Mouse (Mus musculus) T-helper 17 cell (primary cell): ENCODE measurements around the gene Smim5.
"Not testable (repeated sequence)": the region's sequence is repeated elsewhere in the genome, so short reads cannot be mapped to it uniquely, and the experiment has no call there.

Experiments
- in situ Hi-C, 2 experiments: fragments of 300-600 bp; cut with MboI, MseI; formaldehyde crosslinking; loops; 1 replicate in 1 of 2; 2 replicates in 1 of 2; pipeline ENCODE4 v1.15.1; 2025; ENCODE audit warnings: high pct_unique_total_duplicates in 2 of 2

The Smim5 gene

DNA sequence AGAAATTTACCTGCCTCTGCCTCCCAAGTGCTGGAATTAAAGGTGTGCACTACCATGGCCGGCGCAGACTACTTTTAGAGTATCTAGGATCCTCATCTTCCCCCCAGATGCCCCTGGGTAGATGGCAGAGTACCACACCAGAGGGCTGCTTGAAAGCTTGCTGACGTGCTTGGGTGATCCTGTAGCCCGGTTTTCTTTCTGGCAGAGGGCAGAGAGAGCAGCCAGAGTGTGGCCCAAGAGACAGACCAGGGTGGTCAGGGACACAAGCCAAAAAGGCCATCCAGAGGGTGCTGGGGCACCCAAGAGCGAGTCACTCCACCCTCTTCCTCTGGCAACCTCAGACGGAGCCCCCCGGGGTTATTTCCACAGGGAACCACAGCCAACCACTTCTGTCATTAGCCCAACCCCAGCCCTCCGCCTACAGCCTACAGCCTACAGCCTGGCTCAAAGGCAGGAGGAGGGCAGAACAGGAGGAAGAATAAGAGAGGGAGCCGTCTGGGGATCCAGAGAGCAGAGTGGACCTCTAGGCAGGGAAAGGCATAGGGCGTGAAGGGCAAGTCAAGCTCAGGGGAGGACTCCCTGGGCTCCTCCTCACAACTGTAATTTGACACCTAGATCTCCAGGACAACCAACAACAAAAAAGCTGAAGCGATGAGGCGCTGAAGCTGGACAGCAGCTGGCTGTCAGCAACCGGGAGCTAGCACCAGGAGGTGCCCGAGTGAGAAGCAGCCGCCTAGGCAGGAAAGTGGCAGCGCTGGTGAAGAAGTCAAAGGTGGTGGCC lies at the start of gene Smim5:
Smim5 (plus strand) TSS at position 481 of the 781 bp plus-strand sequence.
- in situ Hi-C loops = loop anchor here in 1 of 2 experiments (10.0 kb wide), 1 partner anchor 555 kb away; no protein-coding TSS in a partner anchor

DNA sequence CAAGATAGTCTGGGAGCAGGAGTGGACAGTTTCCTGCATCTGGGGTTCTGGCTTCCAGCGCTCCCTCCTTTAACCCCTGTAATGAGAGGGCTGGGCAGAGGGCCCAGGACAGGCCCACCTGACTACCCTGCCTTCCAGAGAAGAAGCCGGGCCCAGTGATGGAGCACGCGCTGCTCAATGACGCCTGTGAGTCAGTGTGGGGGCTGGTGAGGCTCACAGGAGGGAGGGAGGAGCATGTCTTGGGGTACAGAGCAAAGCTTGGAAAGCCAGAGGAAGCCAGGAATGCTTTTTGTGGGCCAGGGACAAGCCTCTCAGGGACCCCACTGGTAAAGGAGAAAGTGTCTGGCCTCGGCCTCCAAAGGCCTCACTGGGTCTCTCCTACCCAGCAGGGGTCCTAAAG lies 45.1 kb upstream of the Smim5 start:
- in situ Hi-C loops = loop anchor here in 1 of 2 experiments (5.0 kb wide), 1 partner anchor 67 kb away; no protein-coding TSS in a partner anchor

DNA sequence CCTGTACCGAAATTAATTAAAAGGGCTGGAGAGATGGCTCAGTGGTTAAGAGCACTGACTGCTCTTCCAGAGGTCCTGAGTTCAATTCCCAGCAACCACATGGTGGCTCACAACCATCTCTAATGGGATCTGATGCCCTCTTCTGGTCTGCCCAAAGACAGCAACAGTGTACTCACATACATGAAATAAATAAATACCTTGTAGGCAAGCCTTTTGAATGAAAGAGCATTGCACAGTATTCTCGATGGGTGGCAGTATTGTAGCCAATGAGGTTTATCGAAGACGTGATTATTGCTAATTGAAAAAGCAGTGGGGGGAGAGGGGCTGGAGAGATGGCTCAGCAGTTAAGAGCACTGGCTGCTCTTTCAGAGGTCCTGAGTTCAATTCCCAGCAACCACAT lies 42.6 kb upstream of the Smim5 start:
- in situ Hi-C loops = not testable (repeated sequence)

DNA sequence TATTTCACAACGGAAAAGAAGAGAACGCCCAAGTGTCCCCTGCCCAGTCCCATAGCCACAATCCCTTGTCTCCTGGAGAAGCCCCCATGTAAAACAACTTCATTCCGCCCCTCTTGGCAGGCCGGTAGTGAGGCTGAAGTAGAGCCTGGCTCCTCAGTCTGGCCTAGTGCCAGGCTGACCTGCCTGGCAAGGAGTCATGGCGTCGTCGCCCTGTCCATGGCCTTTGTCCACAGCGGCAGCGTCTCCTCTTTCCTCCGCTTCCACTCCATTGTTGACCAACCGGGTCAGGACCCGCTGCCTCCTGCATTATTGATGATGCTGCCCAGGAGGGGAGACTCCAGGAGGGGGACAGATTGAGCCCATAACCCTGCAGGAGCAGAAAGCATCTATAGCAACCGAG lies 41.8 kb upstream of the Smim5 start:
- in situ Hi-C loops = no loop called here

DNA sequence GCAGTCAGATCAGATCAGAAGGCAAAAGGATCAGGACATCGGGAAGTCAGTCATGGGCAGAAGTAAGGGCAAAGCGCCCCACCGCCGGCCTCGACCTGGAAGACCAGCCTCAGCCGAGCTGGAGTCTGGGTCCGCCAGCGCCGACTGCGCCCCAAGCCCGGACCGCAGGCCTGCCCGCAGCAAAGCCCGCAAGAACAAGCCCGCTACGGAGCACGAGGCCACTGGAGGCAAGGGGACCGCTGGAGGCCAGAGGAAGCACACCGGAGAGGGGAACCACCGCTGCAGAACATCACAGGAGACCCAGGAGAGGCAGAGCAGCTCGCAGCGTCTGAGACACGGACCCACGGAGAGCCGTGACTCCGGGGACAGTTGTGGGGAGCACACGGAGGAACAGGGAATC lies 41.4 kb upstream of the Smim5 start, which contains the start of gene Myo15b:
Myo15b (plus strand) TSS at position 53 of the 400 bp plus-strand sequence.
- in situ Hi-C loops = no loop called here

DNA sequence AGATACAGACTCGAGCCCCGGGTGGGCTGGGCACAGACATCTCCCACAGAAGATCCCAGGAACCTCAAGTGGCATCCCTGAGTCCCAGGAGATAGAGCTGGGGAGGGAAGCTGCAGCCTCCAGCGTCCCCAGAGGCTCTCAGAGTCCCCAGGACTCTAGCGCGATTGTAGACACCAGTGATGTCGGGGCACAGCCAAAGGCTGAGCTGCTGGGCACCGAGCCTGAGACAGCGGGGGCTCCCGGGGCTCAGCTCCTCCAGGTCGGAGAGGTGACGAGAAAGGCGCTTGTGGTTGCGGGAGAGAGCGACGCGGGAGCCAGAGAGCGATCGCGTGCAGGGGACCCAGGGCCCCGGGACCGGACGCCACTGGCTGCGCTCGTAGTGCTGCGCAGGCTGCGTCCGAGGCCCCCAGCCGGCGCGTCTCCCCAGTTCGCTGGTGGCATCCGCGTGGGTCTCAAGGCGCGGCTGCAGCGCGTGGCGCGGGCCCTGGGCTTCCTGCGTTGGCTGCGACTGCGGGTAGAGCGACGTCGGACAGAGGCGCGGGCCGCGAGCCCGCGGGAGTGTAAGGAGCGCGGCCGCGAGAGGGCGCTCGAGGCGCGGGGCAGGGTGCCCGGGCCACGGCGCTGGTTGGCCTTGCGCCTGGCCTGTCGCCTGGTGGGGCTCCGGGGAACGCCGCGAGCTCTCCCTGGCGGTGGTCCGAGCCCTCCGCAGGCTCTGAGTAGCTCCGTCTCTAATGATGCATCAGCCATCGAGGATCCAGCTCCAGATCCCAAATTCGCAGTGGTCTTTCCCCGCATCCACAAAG lies 40.4 kb upstream of the Smim5 start:
- in situ Hi-C loops = no loop called here

DNA sequence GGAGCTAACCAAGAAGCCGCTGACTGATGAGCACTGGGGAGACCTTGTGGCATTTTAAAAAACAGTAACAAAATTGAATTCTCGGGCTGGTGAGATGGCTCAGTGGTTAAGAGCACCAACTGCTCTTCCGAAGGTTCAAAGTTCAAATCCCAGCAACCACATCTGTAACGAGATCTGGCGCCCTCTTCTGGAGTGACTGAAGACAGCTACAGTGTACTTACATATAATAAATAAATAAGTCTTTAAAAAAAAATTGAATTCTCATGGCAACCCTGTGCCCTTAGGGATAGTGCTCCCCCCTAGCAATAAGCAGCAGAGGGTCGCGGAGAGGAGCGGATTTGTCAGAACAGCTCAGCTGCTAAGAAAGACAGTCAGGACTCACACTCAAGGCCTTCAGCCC lies 35.9 kb upstream of the Smim5 start:
- in situ Hi-C loops = no loop called here

DNA sequence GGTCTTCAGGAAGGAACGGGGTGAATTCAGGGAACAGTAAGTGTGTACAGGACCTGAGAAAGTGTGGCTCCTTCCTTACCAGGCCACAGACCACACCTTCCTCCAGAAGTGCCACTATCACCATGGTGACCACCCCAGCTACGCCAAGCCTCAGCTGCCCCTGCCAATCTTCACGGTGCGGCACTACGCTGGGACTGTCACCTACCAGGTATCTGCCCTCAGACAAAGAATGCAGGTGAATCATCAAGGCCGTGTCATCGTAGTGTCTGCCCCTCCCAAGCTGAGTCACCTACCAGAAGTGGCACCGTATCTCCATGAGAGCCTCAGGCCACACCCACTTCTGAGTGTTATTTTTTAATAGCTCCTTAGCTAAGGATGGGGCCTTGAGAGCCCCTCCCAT lies 30.4 kb upstream of the Smim5 start:
- in situ Hi-C loops = no loop called here

DNA sequence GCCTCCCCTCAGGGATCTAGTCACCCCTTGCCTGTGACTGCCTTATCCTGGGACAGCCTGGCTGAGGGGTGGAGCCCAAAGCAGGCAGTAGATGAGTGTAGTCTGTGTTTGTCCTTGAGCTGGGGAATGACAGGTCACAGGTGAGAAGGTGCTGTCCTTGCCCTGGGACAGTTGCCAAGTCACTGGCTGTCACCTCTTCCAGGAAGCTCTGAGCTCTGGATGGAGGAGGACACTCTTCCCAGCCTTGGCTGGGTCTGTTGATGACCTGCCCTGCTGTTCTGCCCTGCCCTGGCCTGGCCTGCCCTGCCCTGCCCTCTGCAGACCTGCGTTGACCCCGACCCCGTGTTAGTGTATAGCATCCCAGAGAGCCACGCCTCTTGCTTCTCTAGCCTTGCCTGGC lies 27.3 kb upstream of the Smim5 start:
- in situ Hi-C loops = no loop called here

DNA sequence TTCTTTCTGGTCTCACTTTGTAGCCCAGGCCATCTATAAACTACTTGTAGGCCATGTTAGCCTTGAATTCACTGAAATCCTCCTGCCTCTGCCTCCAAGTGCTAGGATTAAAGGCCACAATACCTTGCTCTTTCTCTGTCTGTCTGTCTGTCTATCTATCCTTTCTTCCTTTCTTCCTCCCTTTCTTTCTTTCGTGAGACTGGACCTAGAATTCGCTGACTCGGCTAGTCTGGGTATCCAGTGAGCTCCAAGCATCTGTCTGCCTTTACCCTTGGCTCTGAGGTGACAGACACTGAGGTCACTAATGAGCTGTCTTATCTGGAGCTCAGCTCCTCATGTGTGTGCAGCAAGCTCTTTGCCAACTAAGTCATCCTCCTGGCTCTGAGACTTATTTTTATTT lies 23.8 kb upstream of the Smim5 start:
- in situ Hi-C loops = loop anchor here in 1 of 2 experiments (5.0 kb wide), 1 partner anchor 154 kb away; no protein-coding TSS in a partner anchor

DNA sequence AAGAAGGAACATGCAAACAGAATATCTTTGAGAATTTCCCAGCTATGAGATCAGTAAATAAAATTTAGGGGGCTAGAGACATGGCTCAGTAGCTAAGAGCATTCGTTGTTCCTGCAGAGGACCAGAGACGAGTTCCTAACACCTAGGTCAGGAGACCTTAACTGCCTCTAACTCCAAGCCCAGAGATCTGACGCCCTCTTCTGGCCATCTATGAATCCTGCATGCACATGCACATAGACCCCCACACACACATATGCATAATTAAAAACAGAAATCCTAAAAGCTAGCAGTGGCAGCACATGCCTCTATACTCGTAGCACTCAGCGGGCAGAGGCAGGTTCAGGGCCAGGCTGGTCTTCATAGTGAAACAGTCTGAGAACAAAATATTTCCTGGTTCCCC lies 23.3 kb upstream of the Smim5 start:
- in situ Hi-C loops = loop anchor here in 1 of 2 experiments (5.0 kb wide), 1 partner anchor 154 kb away; no protein-coding TSS in a partner anchor

DNA sequence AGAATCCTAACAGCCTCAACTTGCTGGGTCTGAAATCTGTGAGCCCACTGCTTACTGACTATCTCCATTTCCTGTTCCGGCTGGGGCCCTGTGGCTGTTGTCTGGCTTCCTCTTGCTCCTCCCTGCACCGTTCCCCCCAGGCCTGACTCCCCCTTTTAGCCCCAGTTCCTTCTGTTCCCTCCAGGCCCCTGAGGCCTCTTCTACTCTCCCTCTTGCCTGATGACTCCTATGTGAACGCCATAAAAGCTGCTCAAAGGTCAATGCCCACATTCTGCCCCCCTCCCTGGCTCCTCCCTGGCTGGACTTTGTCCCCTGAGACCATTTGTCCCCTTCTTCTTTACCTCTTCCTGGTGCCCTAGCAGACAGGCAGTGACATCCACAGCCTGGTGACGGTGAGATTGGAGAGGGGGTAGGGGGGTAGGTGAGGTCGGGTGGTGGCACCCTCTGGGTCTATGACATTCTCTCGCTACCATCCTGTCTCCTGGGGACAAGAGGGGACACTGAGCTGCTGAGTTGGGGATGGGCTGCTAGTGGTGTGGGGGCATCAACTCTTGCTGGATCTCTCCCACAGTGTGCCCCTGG lies 22.5 kb upstream of the Smim5 start:
- in situ Hi-C loops = loop anchor here in 1 of 2 experiments (5.0 kb wide), 1 partner anchor 155 kb away; no protein-coding TSS in a partner anchor

DNA sequence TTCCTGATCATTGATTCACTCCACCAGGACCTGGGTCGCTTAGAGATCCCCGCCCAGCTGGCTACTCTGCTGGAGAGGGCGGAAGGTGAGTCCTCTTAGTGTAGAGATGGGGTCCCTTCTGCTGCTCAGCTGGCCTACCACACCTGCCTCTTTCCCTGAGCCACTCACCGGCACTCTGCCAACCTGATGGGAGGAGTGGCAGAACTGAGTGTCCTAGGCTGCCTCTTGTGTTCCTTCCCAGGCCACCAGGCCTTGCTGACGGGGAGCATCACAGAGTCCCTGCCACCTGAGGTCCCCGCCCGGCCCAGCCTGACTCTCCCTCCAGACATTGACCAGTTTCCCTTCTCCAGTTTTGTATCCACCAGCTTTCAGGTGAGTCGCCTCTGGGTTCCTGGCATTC lies 21.7 kb upstream of the Smim5 start:
- in situ Hi-C loops = loop anchor here in 1 of 2 experiments (5.0 kb wide), 1 partner anchor 156 kb away; no protein-coding TSS in a partner anchor

DNA sequence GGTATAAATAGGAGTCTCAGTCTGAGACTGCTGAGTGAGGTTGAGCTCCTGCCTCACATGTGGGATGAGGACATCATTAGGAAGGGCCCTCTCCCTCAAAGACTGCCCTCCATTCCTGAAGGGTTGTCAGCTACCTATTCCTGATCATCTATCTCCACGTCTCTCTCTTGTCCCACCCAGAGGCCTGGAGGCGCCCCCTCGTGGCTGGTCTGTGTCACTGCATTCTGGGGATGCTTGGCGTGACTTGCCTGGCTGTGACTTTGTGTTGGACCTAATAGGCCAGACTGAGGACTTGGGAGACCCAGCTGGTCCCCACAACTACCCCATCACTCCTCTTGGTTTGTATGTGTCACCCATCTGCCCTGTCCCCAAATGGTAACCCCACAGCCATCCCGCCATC lies 18.8 kb upstream of the Smim5 start:
- in situ Hi-C loops = no loop called here

DNA sequence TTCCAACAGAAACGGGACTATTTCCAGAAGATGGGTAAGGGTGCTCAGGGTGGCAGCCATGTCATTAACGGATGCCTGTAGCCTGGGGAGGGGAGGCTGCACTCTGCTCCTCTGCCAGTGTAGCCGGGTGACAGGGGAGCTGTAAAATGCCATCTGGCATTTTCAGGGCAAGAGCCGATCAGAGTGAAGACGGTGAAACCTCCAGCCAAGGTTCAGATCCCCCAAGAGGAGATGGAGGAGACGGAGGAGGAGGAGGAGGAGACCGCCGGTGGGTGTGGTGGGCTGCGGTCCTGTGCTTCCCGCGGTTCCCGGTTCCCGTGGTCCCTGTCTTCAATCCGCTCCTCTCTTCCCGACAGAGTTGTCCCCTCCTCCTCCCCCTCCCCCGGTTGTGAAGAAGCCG lies 16.5 kb upstream of the Smim5 start:
- in situ Hi-C loops = no loop called here

DNA sequence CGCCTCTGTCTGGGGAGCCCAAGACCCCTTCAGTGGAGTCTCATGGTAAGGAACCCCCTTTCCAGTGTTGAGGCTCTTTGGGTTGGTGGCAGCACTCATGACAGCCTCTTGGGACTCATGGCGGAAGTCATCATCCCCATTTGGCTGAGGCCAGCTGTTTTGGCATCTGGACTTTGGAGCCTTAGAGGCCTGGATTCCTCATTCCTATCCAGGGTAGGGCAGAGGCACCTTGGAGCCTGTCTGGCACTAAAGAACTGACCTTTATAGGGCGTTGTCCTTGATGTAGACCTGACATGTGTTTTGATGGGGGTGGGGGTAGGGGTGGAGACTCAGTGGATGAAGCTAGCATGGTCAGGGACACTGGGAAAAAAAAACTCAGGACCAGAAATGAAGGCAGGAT lies 15.4 kb upstream of the Smim5 start:
- in situ Hi-C loops = no loop called here

DNA sequence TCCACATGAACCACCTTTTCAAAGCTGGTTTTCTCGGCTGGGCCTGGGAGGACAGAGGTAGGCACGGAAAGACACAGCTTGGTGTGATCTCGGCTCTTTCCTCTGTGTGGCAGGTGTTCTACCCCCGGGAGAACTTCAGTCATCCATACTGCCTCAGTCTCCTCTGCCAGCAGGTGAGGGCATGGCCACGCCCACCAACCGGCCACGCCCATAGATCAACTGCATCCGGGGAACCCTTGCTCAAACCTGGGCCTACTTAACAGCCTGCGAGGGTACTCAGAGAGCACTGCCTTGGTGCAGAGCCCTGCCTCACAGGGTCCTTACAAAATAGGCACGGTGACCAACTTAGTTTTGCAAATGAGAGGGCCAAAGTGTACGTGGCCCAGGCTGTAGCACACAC lies 14.5 kb upstream of the Smim5 start:
- in situ Hi-C loops = no loop called here

DNA sequence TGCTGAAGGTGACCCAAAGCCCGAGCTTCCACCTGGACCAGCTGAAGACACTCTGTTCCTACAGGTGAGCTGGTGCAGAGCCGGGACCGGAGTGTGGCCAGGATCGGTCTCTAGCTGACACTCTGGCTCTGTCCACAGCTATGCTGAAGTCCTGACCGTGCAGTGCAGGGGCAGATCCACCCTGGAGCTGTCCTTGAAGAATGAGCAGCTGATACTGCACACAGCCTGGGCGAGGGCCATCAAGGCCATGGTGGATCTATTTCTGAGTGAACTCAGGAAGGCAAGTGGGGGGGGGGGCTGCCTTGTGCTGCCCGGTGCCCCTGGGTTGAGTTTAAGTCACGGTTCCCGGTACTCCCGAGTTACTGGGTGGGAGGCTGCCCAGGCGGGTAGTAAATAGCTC lies 13.3 kb upstream of the Smim5 start:
- in situ Hi-C loops = no loop called here

DNA sequence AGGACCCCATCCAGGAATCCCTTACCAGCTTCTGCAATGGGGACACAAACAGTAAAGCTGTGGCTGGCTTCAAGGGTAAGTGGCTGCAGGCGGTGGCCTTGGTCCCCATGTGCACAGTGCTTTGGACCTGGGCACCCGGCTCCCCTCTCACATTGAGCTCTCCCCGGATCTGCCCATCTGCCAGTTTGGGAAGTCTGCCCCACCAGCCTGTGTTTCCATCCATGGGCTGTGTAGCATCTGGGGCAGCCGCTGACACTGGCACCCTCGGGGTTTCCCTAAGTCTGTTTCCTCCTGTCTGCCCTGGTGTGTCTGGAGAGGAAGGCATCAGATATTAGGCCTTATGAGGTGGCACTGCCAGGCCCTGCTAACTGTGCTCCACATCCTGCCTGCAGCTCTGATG lies 11.7 kb upstream of the Smim5 start:
- in situ Hi-C loops = no loop called here

DNA sequence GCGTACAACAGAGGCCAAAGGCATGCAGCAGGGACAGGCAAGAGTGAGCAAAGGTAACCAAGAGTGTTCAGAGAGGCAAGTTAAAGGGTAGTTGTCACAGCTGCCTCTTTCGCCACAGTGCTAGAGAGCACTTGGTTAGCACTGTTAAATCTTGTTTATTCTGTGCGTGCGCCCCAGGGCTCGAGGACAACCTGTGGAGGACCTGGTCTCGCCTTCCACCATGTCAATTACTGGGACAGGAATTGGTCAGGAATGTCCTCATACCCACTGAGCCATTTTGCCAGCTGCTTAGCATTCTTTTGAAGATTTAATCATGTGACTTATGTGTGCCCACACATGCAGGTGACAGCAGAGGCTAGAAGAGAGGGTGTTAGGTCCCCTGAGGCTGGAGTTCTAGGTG lies 10.6 kb upstream of the Smim5 start:
- in situ Hi-C loops = no loop called here

DNA sequence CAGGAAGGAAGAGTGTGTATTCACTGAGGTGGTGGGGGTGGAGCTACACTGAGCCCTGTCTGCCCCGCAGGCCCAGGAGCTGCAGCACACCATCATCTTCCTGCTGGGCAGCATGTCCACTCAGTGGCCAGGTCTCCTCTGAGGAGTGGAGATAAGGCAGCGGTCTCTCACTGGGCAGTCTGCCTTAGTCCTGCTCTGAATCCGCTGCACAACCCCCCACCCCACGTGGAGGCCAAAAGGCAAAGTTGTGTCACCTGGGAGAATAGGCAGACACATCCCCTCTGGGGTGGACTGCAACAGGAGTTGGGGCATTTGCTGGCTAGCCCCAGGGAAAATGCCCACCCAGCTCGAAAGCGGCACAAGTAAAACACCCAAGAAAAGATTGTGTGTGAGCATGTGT lies 7.6 kb upstream of the Smim5 start:
- in situ Hi-C loops = loop anchor here in 1 of 2 experiments (10.0 kb wide), 1 partner anchor 563 kb away; no protein-coding TSS in a partner anchor

DNA sequence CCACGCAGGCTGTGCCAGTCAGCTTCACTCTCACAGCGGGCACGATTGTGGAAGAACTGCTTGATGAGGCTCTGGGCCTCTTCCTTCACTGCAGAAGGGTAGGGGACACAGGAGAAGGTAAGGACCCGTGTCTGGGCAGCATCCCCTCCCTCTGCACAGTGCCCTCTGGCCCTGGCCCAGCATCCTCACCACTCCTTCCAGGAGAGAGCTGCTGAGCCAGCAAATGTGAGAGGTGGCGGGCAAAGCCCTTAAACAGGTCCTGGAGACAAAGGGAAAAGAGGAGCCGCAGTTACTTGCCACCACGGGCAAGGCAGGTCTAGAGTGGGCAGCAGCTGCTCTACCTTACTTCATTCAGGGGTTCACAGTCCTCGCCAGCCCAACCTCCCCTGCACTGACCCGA lies 6.7 kb upstream of the Smim5 start:
- in situ Hi-C loops = loop anchor here in 1 of 2 experiments (10.0 kb wide), 1 partner anchor 562 kb away; no protein-coding TSS in a partner anchor
